Mouse (Mus musculus): ENCODE data around the gene Srebf2.

Gene Srebf2

GRCm38 (mm10) chr15:82207504-82208219 is 60.7 kb downstream of the Srebf2 start:
- 37% methylated on average over 30 of the region's 30 CpGs for WGBS

GRCm38 (mm10) chr15:82208307-82208706 is 61.3 kb downstream of the Srebf2 start:
- WGBS, result 84% methylated on average over 8 of the region's 8 CpGs

- WGBS, result 82% methylated on average over 13 of the region's 13 CpGs
Observed at GRCm38 (mm10) chr15:82209295-82210050, 62.5 kb downstream of the Srebf2 start.

- WGBS, result 77% methylated on average over 1 of the region's 1 CpGs
Observed at GRCm38 (mm10) chr15:82210801-82211200, 63.8 kb downstream of the Srebf2 start.

GRCm38 (mm10) chr15:82211281-82211680 is 64.3 kb downstream of the Srebf2 start:
- 5% methylated on average over 11 of the region's 11 CpGs for WGBS

- under 1% methylated on average over 112 of the region's 112 CpGs for WGBS
Observed at GRCm38 (mm10) chr15:82211911-82212751, 65.2 kb downstream of the Srebf2 start.

GRCm38 (mm10) chr15:82212752-82213063 is 65.7 kb downstream of the Srebf2 start, which contains the start of gene Shisa8:
TSS of gene Shisa8 (minus strand) at chr15:82212815.
- 2% methylated on average over 34 of the region's 34 CpGs for WGBS

GRCm38 (mm10) chr15:82213222-82213621 is 66.2 kb downstream of the Srebf2 start:
- 57% methylated on average over 4 of the region's 4 CpGs for WGBS

- WGBS, result 30% methylated on average over 11 of the region's 11 CpGs
Observed at GRCm38 (mm10) chr15:82215332-82216046, 68.5 kb downstream of the Srebf2 start.

GRCm38 (mm10) chr15:82216142-82216827 is 69.3 kb downstream of the Srebf2 start:
- 41% methylated on average over 20 of the region's 20 CpGs for WGBS

GRCm38 (mm10) chr15:82217039-82217438 is 70.1 kb downstream of the Srebf2 start:
- 72% methylated on average over 7 of the region's 7 CpGs for WGBS

- WGBS, result 65% methylated on average over 9 of the region's 9 CpGs
Observed at GRCm38 (mm10) chr15:82217980-82218379, 71.0 kb downstream of the Srebf2 start.

- 81% methylated on average over 26 of the region's 26 CpGs for WGBS
Observed at GRCm38 (mm10) chr15:82218778-82219666, 72.0 kb downstream of the Srebf2 start.

GRCm38 (mm10) chr15:82220003-82220675 is 73.2 kb downstream of the Srebf2 start:
- 63% methylated on average over 11 of the region's 12 CpGs for WGBS

- 71% methylated on average over 14 of the region's 14 CpGs for WGBS
Observed at GRCm38 (mm10) chr15:82221104-82221860, 74.3 kb downstream of the Srebf2 start.

GRCm38 (mm10) chr15:82223251-82223650 is 76.3 kb downstream of the Srebf2 start:
- WGBS, result 75% methylated on average over 7 of the region's 7 CpGs

- 4% methylated on average over 42 of the region's 44 CpGs for WGBS
Observed at GRCm38 (mm10) chr15:82223657-82224601, 76.9 kb downstream of the Srebf2 start, which contains the start of gene Tnfrsf13c. TSS of gene Tnfrsf13c (minus strand) at chr15:82224369.
